Mouse (Mus musculus): ENCODE measurements around the gene Nf2.

Gene Nf2

GRCm38 (mm10) chr11:4849258-4849943 lies at the start of gene Nf2:
TSS of gene Nf2 (minus strand) at chr11:4849536.
- peak; percentile 99 for DNase-seq (ENCODE audit: low spot score)

- peak; percentile 84 for DNase-seq (ENCODE audit: low spot score)
These were observed 45.8 kb upstream of the Nf2 start, which contains the start of gene Thoc5 for GRCm38 (mm10) chr11:4894848-4895816. TSS of gene Thoc5 (plus strand) at chr11:4895320.

- DNase-seq (ENCODE audit: low spot score): no peak
These were observed 37.7 kb upstream of the Nf2 start for GRCm38 (mm10) chr11:4886987-4887386.

GRCm38 (mm10) chr11:4885385-4885903 lies 36.1 kb upstream of the Nf2 start:
- no peak for DNase-seq (ENCODE audit: low spot score)

GRCm38 (mm10) chr11:4882892-4883627 lies 33.7 kb upstream of the Nf2 start:
- peak; percentile 92 for DNase-seq (ENCODE audit: low spot score)

GRCm38 (mm10) chr11:4881087-4881486 lies 31.8 kb upstream of the Nf2 start:
- no peak for DNase-seq (ENCODE audit: low spot score)

GRCm38 (mm10) chr11:4874551-4874950 lies 25.2 kb upstream of the Nf2 start:
- peak; percentile 50 for DNase-seq (ENCODE audit: low spot score)

- peak; percentile 84 for DNase-seq (ENCODE audit: low spot score)
These were observed 24.6 kb upstream of the Nf2 start, which contains the start of gene Nipsnap1 for GRCm38 (mm10) chr11:4873755-4874475. TSS of gene Nipsnap1 (plus strand) at chr11:4873951.

- peak; percentile 32 for DNase-seq (ENCODE audit: low spot score)
These were observed 16.4 kb upstream of the Nf2 start for GRCm38 (mm10) chr11:4865645-4866251.

- DNase-seq (ENCODE audit: low spot score): no peak
These were observed 13.4 kb upstream of the Nf2 start for GRCm38 (mm10) chr11:4862730-4863129.

- no peak for DNase-seq (ENCODE audit: low spot score)
These were observed 12.7 kb upstream of the Nf2 start for GRCm38 (mm10) chr11:4861816-4862604.

- no peak for DNase-seq (ENCODE audit: low spot score)
These were observed 11.7 kb upstream of the Nf2 start for GRCm38 (mm10) chr11:4860986-4861385.

GRCm38 (mm10) chr11:4858416-4858815 lies 9.1 kb upstream of the Nf2 start:
- no peak for DNase-seq (ENCODE audit: low spot score)

GRCm38 (mm10) chr11:4854181-4854580 lies 4.8 kb upstream of the Nf2 start:
- no peak for DNase-seq (ENCODE audit: low spot score)

- DNase-seq (ENCODE audit: low spot score): no peak
These were observed 3.7 kb upstream of the Nf2 start for GRCm38 (mm10) chr11:4853021-4853420.

GRCm38 (mm10) chr11:4850404-4850803 lies 1.1 kb upstream of the Nf2 start:
- DNase-seq (ENCODE audit: low spot score): no peak

GRCm38 (mm10) chr11:4848483-4849248 lies 670 bp downstream of the Nf2 start:
- peak; percentile 67 for DNase-seq (ENCODE audit: low spot score)

GRCm38 (mm10) chr11:4840942-4841526 lies 8.3 kb downstream of the Nf2 start:
- no peak for DNase-seq (ENCODE audit: low spot score)

GRCm38 (mm10) chr11:4838235-4838634 lies 11.1 kb downstream of the Nf2 start:
- DNase-seq (ENCODE audit: low spot score): no peak
